Mouse (Mus musculus) lung, adult 2 months (tissue): ENCODE data around the gene Btaf1.

Experiments used
- CTCF ChIP-seq: fragments of 200-500 bp; IDR thresholded peaks from 2 replicates; pipeline ENCODE4 v1.5.1; 2011; ENCODE audit warnings: mild to moderate bottlenecking, low read length, control low read depth; ENCODE audit not compliant: insufficient read depth
- POLR2A ChIP-seq: fragments of 200-500 bp; IDR thresholded peaks from 2 replicates; pipeline ENCODE4 v1.6.1; 2011; ENCODE audit warnings: low read depth, mild to moderate bottlenecking, control low read depth, low read length, borderline replicate concordance; ENCODE audit errors: extremely low read depth

DNA sequence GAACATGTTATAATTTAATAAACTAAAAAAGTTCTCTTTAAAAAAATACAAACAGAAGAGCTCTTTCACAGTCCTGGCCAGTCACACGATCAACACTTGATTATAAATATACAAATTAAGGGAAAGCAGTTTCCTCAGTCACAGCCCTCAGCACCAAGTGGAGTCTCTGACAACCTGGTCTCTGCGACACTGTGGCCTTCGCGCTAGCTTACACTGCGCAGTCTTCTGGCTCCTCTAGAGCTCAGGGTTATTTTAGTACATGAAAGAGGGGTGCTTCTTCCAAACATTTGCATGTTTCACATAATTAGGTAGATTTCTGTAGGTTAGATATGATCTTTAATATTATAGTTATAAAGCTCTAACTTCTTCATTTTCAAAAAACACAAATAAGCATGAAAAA lies 96.3 kb downstream of the Btaf1 start:
- TF ChIP-seq POLR2A = no peak
- no peak for TF ChIP-seq CTCF
